Mouse (Mus musculus) liver, adult 2 months (tissue): Measurements from ENCODE around the gene Hnrnpul2.

ENCODE experiments used
- CTCF ChIP-seq: fragments of 200-500 bp; IDR thresholded peaks from 2 replicates; pipeline ENCODE4 v1.5.1; 2011; ENCODE audit warnings: low read depth, low read length, control low read depth
- POLR2A ChIP-seq: fragments of 200-500 bp; IDR thresholded peaks from 2 replicates; pipeline ENCODE4 v1.6.1; 2011; ENCODE audit warnings: low read length, control low read depth; ENCODE audit not compliant: insufficient read depth; ENCODE audit errors: extremely low read depth

GRCm38 (mm10) chr19:8774951-8775421 lies 44.8 kb upstream of the Hnrnpul2 start:
- TF ChIP-seq POLR2A (no peak), CTCF (no peak)
